Mouse (Mus musculus) spleen, adult 2 months (tissue): ENCODE data around the gene Scel.

Experiments
- CTCF ChIP-seq: fragments of 200-500 bp; IDR thresholded peaks from 2 replicates; pipeline ENCODE4 v1.5.1; 2011; ENCODE audit warnings: mild to moderate bottlenecking, inconsistent platforms; ENCODE audit not compliant: insufficient read depth, insufficient read length, insufficient replicate concordance; ENCODE audit errors: extremely low read depth
- POLR2A ChIP-seq: fragments of 200-500 bp; IDR thresholded peaks from 2 replicates; pipeline ENCODE4 v1.6.1; 2011; ENCODE audit warnings: low read depth, low read length, inconsistent platforms

DNA sequence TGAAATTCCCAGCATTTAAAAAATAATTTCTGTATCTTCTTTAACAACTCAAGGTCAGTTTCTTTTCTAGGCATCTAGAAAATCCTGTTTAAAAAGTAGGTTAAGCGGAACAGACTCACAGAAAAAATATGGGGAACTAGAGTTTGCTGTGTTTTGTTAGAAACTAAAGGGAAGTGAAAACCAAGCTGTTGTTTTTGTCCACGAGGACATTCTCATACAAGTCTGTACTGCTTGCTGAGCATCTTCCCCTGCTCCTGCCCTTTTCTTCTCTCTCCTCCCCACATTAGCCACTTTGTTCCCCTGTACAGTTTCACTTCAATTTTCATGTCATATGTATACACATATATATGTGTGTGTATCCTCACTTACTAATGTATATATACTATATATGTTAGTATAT, 35.2 kb upstream of the Scel start:
- TF ChIP-seq CTCF: no peak
- no peak for TF ChIP-seq POLR2A
